Mouse (Mus musculus): ENCODE data around the gene Crnkl1. TPM values are rescaled to one million over a fixed set of nuclear protein-coding genes. Genes with fewer than 3 reads are reported as not detected.

Gene Crnkl1
- polyA plus RNA-seq, 1 experiment: 10.0 TPM

- Histone ChIP-seq H3K4me3 (ENCODE audit: insufficient read depth, low read length) (no peak overlapping the region), H3K27ac (ENCODE audit: insufficient read depth, low read length) (no peak overlapping the region), H3K4me1 (ENCODE audit: control insufficient read depth, insufficient read depth, low read length) (no peaks in the 10 kb centered on the region)
- TF ChIP-seq POLR2A (IDR thresholded peaks at IDR 0.05; ENCODE audit: extremely low read depth, insufficient read depth, low read length) (no peak), CTCF (IDR thresholded peaks at IDR 0.05; ENCODE audit: extremely low read depth, insufficient read depth, low read length) (no peak)
Observed at GRCm38 (mm10) chr2:145898106-145898505, 36.7 kb downstream of the Crnkl1 start.

GRCm38 (mm10) chr2:145893756-145894155, 41.1 kb downstream of the Crnkl1 start:
- H3K27ac ChIP-seq (ENCODE audit: insufficient read depth, low read length): no peak overlapping the region
- H3K4me1 ChIP-seq (ENCODE audit: control insufficient read depth, insufficient read depth, low read length): peaks cover 5% of the 10 kb centered on the region
- no peak overlapping the region for H3K4me3 ChIP-seq (ENCODE audit: insufficient read depth, low read length)
- TF ChIP-seq CTCF (IDR thresholded peaks at IDR 0.05; ENCODE audit: extremely low read depth, insufficient read depth, low read length): no peak
- no peak for TF ChIP-seq POLR2A (IDR thresholded peaks at IDR 0.05; ENCODE audit: extremely low read depth, insufficient read depth, low read length)

- Histone ChIP-seq H3K4me1 (ENCODE audit: control insufficient read depth, insufficient read depth, low read length) (peaks cover 7% of the 10 kb centered on the region), H3K4me3 (ENCODE audit: insufficient read depth, low read length) (no peak overlapping the region), H3K27ac (ENCODE audit: insufficient read depth, low read length) (no peak overlapping the region)
- TF ChIP-seq CTCF (IDR thresholded peaks at IDR 0.05; ENCODE audit: extremely low read depth, insufficient read depth, low read length): no peak
- TF ChIP-seq POLR2A (IDR thresholded peaks at IDR 0.05; ENCODE audit: extremely low read depth, insufficient read depth, low read length): no peak
Observed at GRCm38 (mm10) chr2:145890571-145890970, 44.2 kb downstream of the Crnkl1 start.

- H3K27ac ChIP-seq (ENCODE audit: insufficient read depth, low read length): peak overlapping the region; percentile 66
Observed at GRCm38 (mm10) chr2:145888766-145889480, 45.9 kb downstream of the Crnkl1 start.

GRCm38 (mm10) chr2:145887937-145888765, 46.7 kb downstream of the Crnkl1 start:
- Histone ChIP-seq H3K4me1 (ENCODE audit: control insufficient read depth, insufficient read depth, low read length) (peaks cover 12% of the 10 kb centered on the region), H3K4me3 (ENCODE audit: insufficient read depth, low read length) (no peak overlapping the region), H3K27ac (ENCODE audit: insufficient read depth, low read length) (peak overlapping the region; percentile 66; the same call in 1 of the 2 replicates)
- peak; percentile 44; the same call in 1 of the 2 replicates for TF ChIP-seq CTCF (IDR thresholded peaks at IDR 0.05; ENCODE audit: extremely low read depth, insufficient read depth, low read length)
- TF ChIP-seq POLR2A (IDR thresholded peaks at IDR 0.05; ENCODE audit: extremely low read depth, insufficient read depth, low read length): no peak

More at GRCm38 (mm10) chr2:145888766-145889480, 45.9 kb downstream of the Crnkl1 start:
- Histone ChIP-seq H3K4me3 (ENCODE audit: insufficient read depth, low read length) (no peak overlapping the region), H3K4me1 (ENCODE audit: control insufficient read depth, insufficient read depth, low read length) (peaks cover 12% of the 10 kb centered on the region)
- TF ChIP-seq CTCF (IDR thresholded peaks at IDR 0.05; ENCODE audit: extremely low read depth, insufficient read depth, low read length) (no peak), POLR2A (IDR thresholded peaks at IDR 0.05; ENCODE audit: extremely low read depth, insufficient read depth, low read length) (no peak)

GRCm38 (mm10) chr2:145884913-145885785, 49.7 kb downstream of the Crnkl1 start:
- Histone ChIP-seq H3K27ac (ENCODE audit: insufficient read depth, low read length) (peak overlapping the region; percentile 55), H3K4me3 (ENCODE audit: insufficient read depth, low read length) (no peak overlapping the region)

GRCm38 (mm10) chr2:145884036-145884912, 50.5 kb downstream of the Crnkl1 start:
- H3K27ac ChIP-seq (ENCODE audit: insufficient read depth, low read length): peak overlapping the region; percentile 55
- peaks cover 11% of the 10 kb centered on the region for H3K4me1 ChIP-seq (ENCODE audit: control insufficient read depth, insufficient read depth, low read length)
- H3K4me3 ChIP-seq (ENCODE audit: insufficient read depth, low read length): no peak overlapping the region
- TF ChIP-seq CTCF (IDR thresholded peaks at IDR 0.05; ENCODE audit: extremely low read depth, insufficient read depth, low read length): no peak
- TF ChIP-seq POLR2A (IDR thresholded peaks at IDR 0.05; ENCODE audit: extremely low read depth, insufficient read depth, low read length): no peak

More at GRCm38 (mm10) chr2:145884913-145885785, 49.7 kb downstream of the Crnkl1 start:
- TF ChIP-seq CTCF (IDR thresholded peaks at IDR 0.05; ENCODE audit: extremely low read depth, insufficient read depth, low read length) (no peak), POLR2A (IDR thresholded peaks at IDR 0.05; ENCODE audit: extremely low read depth, insufficient read depth, low read length) (no peak)
- H3K4me1 ChIP-seq (ENCODE audit: control insufficient read depth, insufficient read depth, low read length): peaks cover 12% of the 10 kb centered on the region

GRCm38 (mm10) chr2:145882398-145882797, 52.4 kb downstream of the Crnkl1 start:
- Histone ChIP-seq H3K4me1 (ENCODE audit: control insufficient read depth, insufficient read depth, low read length) (peaks cover 6% of the 10 kb centered on the region), H3K4me3 (ENCODE audit: insufficient read depth, low read length) (no peak overlapping the region), H3K27ac (ENCODE audit: insufficient read depth, low read length) (no peak overlapping the region)
- TF ChIP-seq CTCF (IDR thresholded peaks at IDR 0.05; ENCODE audit: extremely low read depth, insufficient read depth, low read length) (peak; percentile 44; the same call in 1 of the 2 replicates), POLR2A (IDR thresholded peaks at IDR 0.05; ENCODE audit: extremely low read depth, insufficient read depth, low read length) (no peak)
